Mouse (Mus musculus) MN1 (cell line): ENCODE measurements around the gene Mark1.
A peak's percentile ranks its signal among the peaks of the same experiment; 100 is the strongest.

Source experiments
- DNase-seq: peaks from one replicate; pipeline ENCODE4 v3.0.0-alpha.2; 2016; ENCODE audit warnings: low spot score

The Mark1 gene

DNA sequence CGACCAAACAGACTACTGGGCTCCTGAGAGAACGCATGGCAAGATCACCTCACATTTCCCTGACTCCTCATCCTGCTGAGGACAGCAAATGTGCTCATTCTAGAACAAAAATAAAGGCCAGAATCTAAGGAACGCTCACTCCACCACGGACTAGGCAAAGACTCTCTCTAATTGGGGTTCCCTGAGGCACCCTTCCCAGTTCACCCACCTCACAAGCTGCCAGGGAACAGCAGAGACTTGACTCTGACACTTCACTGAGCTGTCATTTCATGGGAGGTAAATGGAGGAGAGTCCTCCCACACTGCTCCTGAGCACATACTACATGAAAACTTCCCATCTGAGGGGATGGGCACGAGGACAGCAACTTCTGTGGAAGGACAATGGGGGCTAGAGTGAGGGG, 37.5 kb downstream of the Mark1 start:
- DNase-seq: no peak

GRCm38 (mm10) chr1:184958818-184959217, 40.6 kb downstream of the Mark1 start:
- DNase-seq: no peak

DNA sequence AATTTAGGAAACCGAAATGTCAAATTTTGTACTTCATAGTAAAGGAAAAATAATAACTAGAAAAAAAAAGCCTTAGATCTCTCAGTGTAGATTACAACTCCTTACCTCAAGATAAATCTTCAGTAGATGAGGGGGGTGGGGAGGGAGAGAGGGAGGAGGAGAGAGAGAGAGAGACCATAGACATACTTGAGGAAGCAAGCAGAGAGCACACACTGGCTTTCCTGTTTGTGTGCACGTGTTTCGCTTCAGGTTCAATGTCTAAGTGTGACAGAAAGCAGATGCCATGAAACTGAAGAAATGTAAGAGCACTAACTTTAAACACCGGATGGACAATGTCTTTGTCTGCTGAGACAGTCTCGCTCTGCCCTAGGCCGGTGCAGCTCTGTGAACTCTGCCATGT, 41.0 kb downstream of the Mark1 start:
- DNase-seq: no peak

- DNase-seq: no peak
These were observed 47.6 kb downstream of the Mark1 start for GRCm38 (mm10) chr1:184951758-184952157.

DNA sequence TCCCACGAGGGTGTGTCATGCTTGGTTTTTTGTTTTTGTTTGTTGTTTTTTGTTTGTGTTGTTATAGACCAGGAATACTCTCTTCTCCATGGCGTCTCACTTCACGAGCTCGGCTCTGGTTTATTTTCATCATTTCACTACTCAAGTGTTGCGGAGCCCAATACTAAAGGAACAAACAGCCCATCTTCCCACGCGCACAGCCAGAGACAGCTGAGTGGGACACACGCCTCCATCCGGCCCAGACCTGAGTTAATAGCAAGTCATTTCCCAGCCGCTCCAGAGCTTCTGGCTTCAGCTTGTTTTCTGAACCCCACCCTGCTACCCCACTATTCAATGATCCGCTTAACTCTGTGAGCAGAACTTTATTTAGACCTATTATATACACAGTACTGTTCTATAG, 48.3 kb downstream of the Mark1 start:
- DNase-seq: no peak

DNA sequence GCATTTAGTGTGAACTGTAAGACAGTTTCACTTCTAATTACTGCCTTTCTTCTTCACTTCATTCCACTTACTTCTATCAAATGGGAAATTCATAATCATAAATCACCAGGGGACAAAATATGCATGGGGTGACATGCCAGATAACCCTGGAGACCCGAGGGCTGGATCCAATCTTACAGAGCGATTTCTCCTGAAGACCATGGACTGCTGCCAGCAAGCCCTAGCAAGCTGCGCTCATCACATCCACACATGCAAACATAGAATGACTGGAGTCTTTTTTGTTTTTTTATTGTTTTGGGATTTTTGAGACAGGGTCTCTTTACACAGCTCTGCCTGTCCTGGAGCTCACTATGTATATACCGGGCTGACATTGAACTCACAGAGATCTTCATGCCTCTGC, 61.3 kb downstream of the Mark1 start:
- no peak for DNase-seq

GRCm38 (mm10) chr1:184935980-184936379, 63.4 kb downstream of the Mark1 start:
- DNase-seq: no peak

DNA sequence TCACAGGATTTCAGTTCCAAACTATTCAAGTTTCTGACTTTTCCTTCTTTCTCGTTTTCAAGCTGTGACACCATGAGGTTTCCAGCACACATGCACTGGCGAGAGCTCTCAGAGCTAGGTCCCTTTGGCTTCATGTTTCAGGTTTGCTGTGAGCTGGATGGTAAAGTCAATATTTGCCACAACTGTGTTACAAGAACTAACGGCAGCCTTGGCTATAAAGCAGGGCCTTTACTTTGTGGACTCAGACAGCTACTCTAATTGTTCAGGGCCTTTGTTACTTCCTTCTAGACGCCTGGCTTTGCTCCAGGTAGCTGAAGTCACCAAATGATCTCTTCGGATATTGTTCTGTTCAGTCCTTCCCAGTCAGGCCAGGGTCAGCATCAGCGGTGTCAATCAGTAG, 63.9 kb downstream of the Mark1 start:
- no peak for DNase-seq

DNA sequence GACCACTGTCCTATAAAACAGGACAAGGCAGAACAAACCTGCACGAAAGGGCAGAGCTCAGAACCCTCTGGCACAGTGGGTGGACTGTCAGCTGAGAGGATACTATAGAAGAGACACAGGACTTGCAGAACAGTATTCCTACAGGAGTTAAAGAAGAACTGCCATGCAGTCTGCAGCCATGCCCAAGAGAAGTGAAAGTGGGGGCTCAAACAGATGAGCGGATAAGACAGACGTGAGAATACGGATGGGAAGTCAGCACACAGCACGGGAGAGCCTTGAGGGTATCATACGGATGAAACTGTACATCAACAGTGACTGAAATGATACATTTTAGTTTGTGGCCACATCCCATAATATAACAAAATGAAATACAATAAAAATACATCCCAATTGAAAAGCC, 68.3 kb downstream of the Mark1 start:
- no peak for DNase-seq

DNA sequence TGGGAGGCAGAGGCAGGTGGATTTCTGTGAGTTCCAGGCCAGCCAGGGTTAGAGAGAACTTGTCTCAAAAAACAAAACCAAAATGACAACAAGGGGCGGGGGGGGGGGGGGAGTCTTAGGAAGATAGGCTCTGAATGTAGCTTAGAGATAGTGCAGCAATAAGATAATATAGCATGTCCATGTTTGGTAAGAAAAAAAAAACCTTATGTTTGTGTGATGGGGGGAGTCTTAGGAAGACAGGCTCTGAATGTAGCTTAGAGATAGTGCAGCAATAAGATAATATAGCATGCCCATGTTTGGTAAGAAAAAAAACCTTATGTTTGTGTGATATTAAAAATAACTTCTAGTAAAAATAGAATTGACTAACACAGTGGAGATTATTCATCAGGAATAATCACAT, 71.0 kb downstream of the Mark1 start:
- DNase-seq: no peak

- DNase-seq: no peak
These were observed 71.5 kb downstream of the Mark1 start for GRCm38 (mm10) chr1:184927911-184928310.

DNA sequence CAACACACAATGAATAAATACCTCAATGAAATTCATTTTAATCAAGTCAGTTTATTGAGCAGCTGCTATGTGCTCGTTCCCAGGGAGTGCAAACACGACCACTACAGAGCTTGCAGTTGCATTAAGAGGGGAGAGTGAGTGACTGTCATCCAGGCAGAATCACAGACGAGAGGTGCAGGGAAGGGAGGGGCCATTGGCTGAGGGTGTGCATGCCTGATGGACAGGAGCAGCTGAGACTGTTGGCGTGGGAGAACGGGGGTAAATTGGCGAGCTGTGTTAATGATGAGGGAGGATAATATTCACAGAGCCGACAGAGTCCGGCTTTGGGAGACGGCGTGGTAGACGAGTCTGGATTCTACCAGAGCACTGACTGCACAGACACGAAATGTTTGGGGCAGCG, 76.5 kb downstream of the Mark1 start:
- no peak for DNase-seq

DNA sequence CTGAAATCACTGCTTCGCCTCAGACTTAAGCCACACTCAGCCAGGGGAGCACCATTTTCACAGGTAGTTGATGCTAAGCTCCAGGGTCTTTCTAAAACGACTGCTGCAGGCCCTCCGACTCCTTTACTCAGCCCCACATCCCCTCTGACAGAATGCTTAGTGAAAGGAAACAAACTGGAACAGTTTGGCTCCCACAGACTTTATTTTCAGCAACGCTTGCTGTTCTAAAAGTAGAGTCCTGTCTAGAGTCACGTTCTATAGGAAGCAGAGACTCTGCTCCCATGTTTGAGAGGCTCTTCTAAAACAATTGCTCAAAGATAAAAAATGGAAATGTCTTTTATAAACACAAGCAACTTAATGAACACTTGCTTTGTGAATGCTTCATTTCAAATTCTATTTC, 79.3 kb downstream of the Mark1 start:
- no peak for DNase-seq

GRCm38 (mm10) chr1:184918227-184918888, 81.0 kb downstream of the Mark1 start:
- no peak for DNase-seq

GRCm38 (mm10) chr1:184912336-184912735, 87.0 kb downstream of the Mark1 start:
- DNase-seq: no peak

GRCm38 (mm10) chr1:184911861-184912260, 87.5 kb downstream of the Mark1 start:
- DNase-seq: no peak

DNA sequence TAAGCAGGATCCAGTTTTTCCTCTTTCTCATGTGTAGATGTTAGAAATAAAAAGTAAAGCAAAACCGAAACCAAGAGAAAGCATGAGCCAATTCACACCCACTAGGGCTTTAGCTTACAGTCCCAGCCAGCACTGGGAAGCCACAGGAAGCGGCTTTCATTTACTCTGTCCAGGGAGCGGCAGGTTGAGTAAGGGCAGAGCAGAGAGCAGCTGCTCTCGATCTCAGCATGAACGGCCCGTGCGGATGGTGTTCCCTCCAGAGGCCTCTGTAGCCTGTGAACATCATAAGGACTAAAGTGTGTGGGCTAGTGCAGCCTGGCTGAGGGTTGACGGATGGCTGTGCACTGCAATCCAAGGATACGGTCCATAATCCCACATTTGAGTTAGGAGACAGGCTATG, 90.8 kb downstream of the Mark1 start:
- DNase-seq: peak; percentile 31

GRCm38 (mm10) chr1:184905904-184906745, 93.2 kb downstream of the Mark1 start:
- DNase-seq: no peak

DNA sequence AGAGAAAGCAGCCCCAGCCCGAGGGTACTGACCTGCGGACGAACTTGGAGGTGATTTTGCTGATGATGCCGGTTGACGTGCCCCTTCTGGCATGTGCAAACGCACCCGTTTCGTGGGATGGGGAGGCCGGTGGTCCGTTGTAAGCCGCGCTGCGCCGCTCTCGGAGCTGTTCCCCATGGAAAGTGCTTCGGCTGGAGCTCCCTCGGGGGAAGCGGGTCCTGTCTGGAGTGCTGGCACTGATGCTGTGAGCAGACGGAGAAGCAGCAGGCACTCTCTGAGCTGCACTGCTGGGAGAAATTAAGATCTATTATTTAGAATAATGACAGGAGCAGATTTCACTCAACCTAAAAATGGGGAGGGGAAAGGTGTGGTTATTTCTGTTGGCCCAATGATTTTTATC, 94.0 kb downstream of the Mark1 start:
- DNase-seq: no peak

DNA sequence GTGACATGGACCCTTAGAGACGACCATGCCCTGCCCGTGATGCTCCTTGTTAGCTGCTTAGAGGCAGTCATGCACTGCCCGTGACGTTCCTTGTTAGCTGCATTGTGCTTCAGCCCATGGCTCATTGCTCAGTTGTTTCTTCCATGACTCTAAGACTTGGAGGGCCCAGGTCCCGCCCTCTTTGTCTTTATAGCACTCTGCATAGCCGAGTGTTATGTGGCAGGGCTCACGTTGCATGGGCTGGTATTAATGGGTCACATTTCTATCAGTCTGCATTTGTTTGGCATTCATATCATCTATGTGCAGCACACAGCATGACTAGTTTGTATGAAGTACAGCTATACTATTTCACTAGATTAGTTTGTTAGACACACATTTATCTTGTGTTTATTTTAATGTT, 95.7 kb downstream of the Mark1 start:
- no peak for DNase-seq

DNA sequence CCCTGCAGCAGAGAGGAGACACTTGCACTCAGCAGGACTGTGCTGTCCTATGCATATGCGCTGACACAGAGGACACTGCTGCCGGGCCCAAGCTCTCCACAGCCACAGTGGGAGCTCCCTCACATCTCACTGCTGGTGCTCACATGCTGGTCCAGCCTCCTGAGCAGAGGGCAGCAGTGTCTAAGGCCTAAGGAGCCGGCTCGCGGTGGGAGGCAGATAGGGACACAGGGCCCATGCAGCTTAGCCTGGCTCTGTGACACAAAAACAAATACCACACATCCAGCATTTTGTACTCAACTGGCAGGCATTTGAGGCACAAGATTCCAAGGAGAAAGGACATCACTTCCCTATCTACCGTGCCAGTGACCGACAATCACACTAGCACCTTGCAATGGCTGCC, 96.5 kb downstream of the Mark1 start:
- no peak for DNase-seq

GRCm38 (mm10) chr1:184897350-184897749, 102.0 kb downstream of the Mark1 start:
- no peak for DNase-seq

- no peak for DNase-seq
These were observed 107.4 kb downstream of the Mark1 start for GRCm38 (mm10) chr1:184891998-184892397.

DNA sequence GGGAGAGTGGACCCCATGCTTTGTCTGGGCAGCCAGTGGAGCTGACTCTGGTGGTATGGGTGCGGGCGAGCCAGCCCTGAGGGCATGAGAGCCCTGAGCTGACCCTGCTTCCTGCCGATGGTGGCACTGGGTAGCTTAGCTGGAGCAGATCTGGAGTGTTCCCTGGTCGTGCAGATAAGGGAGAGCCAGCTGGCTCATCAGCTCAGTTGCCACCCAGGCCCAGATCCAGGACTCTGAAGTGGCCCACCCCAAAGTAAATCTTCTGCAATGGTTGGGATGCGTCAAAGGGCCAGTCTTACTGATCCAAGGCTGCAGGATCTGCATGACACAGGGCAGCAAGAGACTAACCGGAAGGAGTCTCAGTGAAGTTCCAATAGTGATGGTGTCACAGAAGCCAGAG, 109.9 kb downstream of the Mark1 start:
- DNase-seq: no peak
